Mouse (Mus musculus) CH12.LX (cell line): ENCODE data around the gene Rpl18.

Experiments used
- CHD2 ChIP-seq: IDR thresholded peaks from 2 replicates; pipeline ENCODE4 v1.6.1; 2011; ENCODE audit warnings: low read length, improper control_type of control experiment
- CTCF ChIP-seq, 2 experiments: IDR thresholded peaks in 1 of 2; conservative IDR thresholded peaks in 1 of 2; 2 replicates each; pipeline ENCODE4 v1.5.1; 2011 to 2012; ENCODE audit warnings: low read depth in 2 of 2, low read length in 2 of 2, improper control_type of control experiment in 1 of 2, inconsistent platforms in 1 of 2, mild to moderate bottlenecking in 1 of 2, moderate library complexity in 1 of 2
- ETS1 ChIP-seq: conservative IDR thresholded peaks from 2 replicates; pipeline ENCODE4 v1.6.1; 2012; ENCODE audit warnings: low read depth, mild to moderate bottlenecking, inconsistent platforms, low read length, improper control_type of control experiment, moderate library complexity
- NELFE ChIP-seq: IDR thresholded peaks from 2 replicates; pipeline ENCODE4 v1.6.1; 2011; ENCODE audit warnings: low read depth, low read length, improper control_type of control experiment
- POLR2AphosphoS2 ChIP-seq: IDR thresholded peaks from 2 replicates; pipeline ENCODE4 v1.6.1; 2011; ENCODE audit warnings: low read depth, low read length, improper control_type of control experiment
- RCOR1 ChIP-seq: conservative IDR thresholded peaks from 2 replicates; pipeline ENCODE4 v1.6.1; 2012; ENCODE audit warnings: low read depth, mild to moderate bottlenecking, inconsistent platforms, low read length, improper control_type of control experiment
- SIN3A ChIP-seq: IDR thresholded peaks from 2 replicates; pipeline ENCODE4 v1.6.1; 2012; ENCODE audit warnings: low read length, improper control_type of control experiment, inconsistent platforms
- USF2 ChIP-seq: conservative IDR thresholded peaks from 2 replicates; pipeline ENCODE4 v1.6.1; 2011; ENCODE audit warnings: low read depth, low read length, improper control_type of control experiment

DNA sequence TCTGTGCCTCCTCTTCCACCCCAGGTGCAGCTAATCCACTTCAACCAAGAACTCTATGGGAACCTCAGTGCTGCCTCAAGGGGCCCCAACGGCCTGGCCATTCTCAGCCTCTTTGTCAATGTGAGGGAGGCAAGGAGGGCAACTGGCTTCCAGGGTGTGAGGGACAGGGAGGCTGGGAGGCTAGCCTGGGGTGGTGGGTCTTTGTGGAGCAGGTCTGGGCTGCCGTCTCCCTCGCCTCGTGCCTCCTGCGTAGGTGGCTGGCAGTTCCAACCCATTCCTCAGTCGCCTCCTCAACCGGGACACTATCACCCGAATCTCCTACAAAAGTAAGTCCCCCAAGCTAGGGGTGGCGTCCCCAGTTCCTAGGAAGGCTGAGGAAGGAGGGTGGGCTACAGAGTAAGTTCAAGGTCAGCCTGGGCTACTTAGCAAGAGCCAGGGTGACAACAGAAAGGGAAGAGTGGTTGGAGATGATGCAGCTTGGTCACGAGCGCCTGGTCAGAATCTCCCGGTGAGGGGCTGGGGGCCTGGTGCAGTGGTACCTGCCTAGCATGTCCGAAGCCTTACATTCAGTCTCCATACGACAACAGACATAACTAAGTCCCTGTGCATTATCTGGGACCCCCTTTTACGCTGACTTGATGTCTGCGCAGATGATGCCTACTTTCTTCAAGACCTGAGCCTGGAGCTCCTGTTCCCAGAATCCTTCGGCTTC is 12.3 kb upstream of the Rpl18 start:
- TF ChIP-seq CTCF (conservative IDR thresholded peaks at IDR 0.05 in 1 of 2, IDR thresholded peaks at IDR 0.05 in 1 of 2; ENCODE audit: low read depth in 2 of 2, low read length in 2 of 2) (no peak), USF2 (no peak), NELFE (no peak), POLR2AphosphoS2 (no peak), CHD2 (no peak), RCOR1 (no peak), ETS1 (no peak), SIN3A (no peak)
